In the genomic region with DNA sequence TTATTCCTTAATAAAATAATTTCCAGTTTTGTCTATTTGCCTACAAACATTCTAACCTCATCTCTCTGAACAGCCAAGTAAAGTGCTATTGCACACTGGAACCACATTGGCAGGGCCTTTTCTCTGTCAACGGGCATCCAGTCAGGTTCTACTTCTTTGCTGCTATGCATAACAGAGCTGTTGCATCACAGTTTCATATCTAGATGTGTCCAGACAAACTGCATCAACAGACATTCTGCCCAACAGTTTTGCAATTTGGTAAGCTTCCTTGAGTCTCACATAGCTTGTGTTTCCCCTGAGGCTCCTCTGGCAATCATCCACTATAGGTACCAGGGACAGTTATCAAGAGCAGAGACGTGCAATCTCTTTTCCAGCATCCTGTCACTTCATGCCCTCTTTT, we compare ENCODE assay signal across 16 mouse cellular contexts.
"Had no signal": no experiment of that assay in that cellular context is flagged by ENCODE, and none has a peak within 500 bp of the region (broad histone marks: within the 10 kb centered on the region; RNA-seq: fewer than 3 reads in every experiment).

No protein-coding gene starts in this region.

- H3K27me3 ChIP-seq: neural tube, embryonic 12.5 days; neural tube, embryonic 13.5 days; neural tube, embryonic 15.5 days; stomach, embryonic 15.5 days had no signal

- H3K9ac ChIP-seq: neural tube, embryonic 12.5 days; neural tube, embryonic 13.5 days; neural tube, embryonic 15.5 days; stomach, embryonic 15.5 days had no signal

- H3K27ac ChIP-seq: neural tube, embryonic 12.5 days; neural tube, embryonic 13.5 days; neural tube, embryonic 15.5 days; stomach, embryonic 15.5 days; stomach, postnatal 0 days had no signal

- H3K36me3 ChIP-seq: neural tube, embryonic 12.5 days; neural tube, embryonic 13.5 days; neural tube, embryonic 15.5 days; stomach, embryonic 15.5 days had no signal

- H3K4me3 ChIP-seq: neural tube, embryonic 12.5 days; neural tube, embryonic 13.5 days; neural tube, embryonic 15.5 days; stomach, embryonic 15.5 days had no signal

- H3K4me1 ChIP-seq: neural tube, embryonic 12.5 days; neural tube, embryonic 15.5 days; stomach, embryonic 15.5 days had no signal

- H3K4me2 ChIP-seq: neural tube, embryonic 12.5 days; neural tube, embryonic 13.5 days; neural tube, embryonic 15.5 days; stomach, embryonic 15.5 days had no signal

- DNase-seq: retina, postnatal 1 day; right cerebral cortex, adult 18-20 months; right cerebral cortex, postnatal 14 days; right cerebral cortex, postnatal 25 days; spleen, adult 18-20 months; thymus, adult 18-20 months; thymus, adult 2 months; thymus, postnatal 14 days; thymus, postnatal 25 days; thymus, postnatal 36 days; thymus, postnatal 4 days had no signal

- H3K9me3 ChIP-seq: neural tube, embryonic 12.5 days; neural tube, embryonic 13.5 days; neural tube, embryonic 15.5 days; stomach, embryonic 15.5 days had no signal
